Mouse (Mus musculus): Measurements from ENCODE around the gene Chuk.
"Not testable (repeated sequence)": the region's sequence is repeated elsewhere in the genome, so short reads cannot be mapped to it uniquely, and the experiment has no call there.

The Chuk gene

GRCm38 (mm10) chr19:44106831-44107660 is at the start of gene Chuk:
Gene Chuk, minus strand, starts transcription at chr19:44107480.
- DNase-seq (ENCODE audit: low spot score in 2 of 2): peak; percentile 92 to 93

GRCm38 (mm10) chr19:44157005-44157404 is 49.7 kb upstream of the Chuk start:
- DNase-seq (ENCODE audit: low spot score in 2 of 2): no peak

- DNase-seq (ENCODE audit: low spot score in 2 of 2): no peak
These were observed 46.5 kb upstream of the Chuk start for GRCm38 (mm10) chr19:44153781-44154180.

GRCm38 (mm10) chr19:44148991-44149390 is 41.7 kb upstream of the Chuk start:
- DNase-seq (ENCODE audit: low spot score in 2 of 2): no peak

GRCm38 (mm10) chr19:44148345-44148744 is 41.1 kb upstream of the Chuk start:
- no peak for DNase-seq (ENCODE audit: low spot score in 2 of 2)

GRCm38 (mm10) chr19:44146951-44147350 is 39.7 kb upstream of the Chuk start:
- DNase-seq (ENCODE audit: low spot score in 2 of 2): no peak

- DNase-seq (ENCODE audit: low spot score in 2 of 2): no peak
These were observed 39.2 kb upstream of the Chuk start for GRCm38 (mm10) chr19:44146568-44146879.

GRCm38 (mm10) chr19:44145702-44146567 is 38.7 kb upstream of the Chuk start, which contains the start of gene Bloc1s2:
Gene Bloc1s2, minus strand, starts transcription at chr19:44146446.
- peak; percentile 91 for DNase-seq (ENCODE audit: low spot score in 2 of 2)

GRCm38 (mm10) chr19:44144366-44144765 is 37.1 kb upstream of the Chuk start:
- peak; percentile 66 to 67 for DNase-seq (ENCODE audit: low spot score in 2 of 2)

GRCm38 (mm10) chr19:44135960-44136485 is 28.7 kb upstream of the Chuk start:
- DNase-seq (ENCODE audit: low spot score in 2 of 2): no peak

GRCm38 (mm10) chr19:44135072-44135959 is 28.0 kb upstream of the Chuk start, which contains the start of gene Cwf19l1:
Gene Cwf19l1, minus strand, starts transcription at chr19:44135876.
- DNase-seq (ENCODE audit: low spot score in 2 of 2): peak; percentile 71 to 80

- no peak for DNase-seq (ENCODE audit: low spot score in 2 of 2)
These were observed 25.6 kb upstream of the Chuk start for GRCm38 (mm10) chr19:44132917-44133316.

GRCm38 (mm10) chr19:44128560-44128959 is 21.3 kb upstream of the Chuk start:
- no peak for DNase-seq (ENCODE audit: low spot score in 2 of 2)

- no peak for DNase-seq (ENCODE audit: low spot score in 2 of 2)
These were observed 20.6 kb upstream of the Chuk start for GRCm38 (mm10) chr19:44127729-44128497.

- DNase-seq (ENCODE audit: low spot score in 2 of 2): no peak
These were observed 13.9 kb upstream of the Chuk start for GRCm38 (mm10) chr19:44121137-44121536.

GRCm38 (mm10) chr19:44120686-44121085 is 13.4 kb upstream of the Chuk start:
- DNase-seq (ENCODE audit: low spot score in 2 of 2): not testable (repeated sequence)

- peak; percentile 28 to 42 for DNase-seq (ENCODE audit: low spot score in 2 of 2)
These were observed 10.5 kb upstream of the Chuk start for GRCm38 (mm10) chr19:44117793-44118192.

GRCm38 (mm10) chr19:44111706-44112105 is 4.4 kb upstream of the Chuk start:
- DNase-seq (ENCODE audit: low spot score in 2 of 2): no peak

GRCm38 (mm10) chr19:44110356-44110755 is 3.1 kb upstream of the Chuk start:
- DNase-seq (ENCODE audit: low spot score in 2 of 2): no peak

GRCm38 (mm10) chr19:44108996-44109395 is 1.7 kb upstream of the Chuk start:
- no peak for DNase-seq (ENCODE audit: low spot score in 2 of 2)

Data from spleen, postnatal 36 days (tissue).